Mouse (Mus musculus): ENCODE measurements around the gene Lims1. TPM values are rescaled to one million over a fixed set of nuclear protein-coding genes. Genes with fewer than 3 reads are reported as not detected.

Lims1 gene
- total and polyA plus RNA-seq, 3 experiments: 40.4 to 74.7 (median 40.7) TPM

GRCm38 (mm10) chr10:58304996-58305395 is 18.3 kb upstream of the Lims1 start:
- dilution Hi-C loops (cut with MboI; ENCODE audit: extremely low pct_ligation_motif_present, extremely low pct_unique_long_range_greater_than_20kb, low sequenced_read_pairs) (no loop called here), in situ Hi-C loops (cut with MboI; ENCODE audit: low pct_ligation_motif_present, low pct_unique_long_range_greater_than_20kb, low sequenced_read_pairs) (no loop called here)
- no peak overlapping the region for H3K9ac ChIP-seq (ENCODE audit: insufficient read depth, low read depth)
- no peak overlapping the region for H3K4me3 ChIP-seq (replicated peaks in 1 of 3; ENCODE audit: low read depth in 2 of 3, low read length in 2 of 3, poor library complexity in 1 of 3)
- TF ChIP-seq MEF2A (IDR thresholded peaks at IDR 0.05; ENCODE audit: borderline replicate concordance, low read depth, low read length) (no peak), TCF12 (IDR thresholded peaks at IDR 0.05; ENCODE audit: low read depth, low read length) (no peak), KAT2A (IDR thresholded peaks at IDR 0.05; ENCODE audit: insufficient replicate concordance, low read length) (no peak), CHD1 (IDR thresholded peaks at IDR 0.05; ENCODE audit: low read depth, low read length) (no peak), GABPA (IDR thresholded peaks at IDR 0.05; ENCODE audit: insufficient replicate concordance, low read depth, low read length) (no peak), JUND (conservative IDR thresholded peaks at IDR 0.05; ENCODE audit: low read depth, low read length) (no peak), ZNF384 (IDR thresholded peaks at IDR 0.05; ENCODE audit: low read depth, low read length) (no peak), NELFE (IDR thresholded peaks at IDR 0.05; ENCODE audit: low read depth, low read length) (no peak), TBP (conservative IDR thresholded peaks at IDR 0.05; ENCODE audit: low read depth, low read length) (no peak)
- no peak overlapping the region for H3K27ac ChIP-seq (ENCODE audit: insufficient read depth, low read depth)
- H3K27me3 ChIP-seq (replicated peaks): no peaks in the 10 kb centered on the region
- H3K36me3 ChIP-seq (replicated peaks in 1 of 2; ENCODE audit: control insufficient read depth in 1 of 2, insufficient read depth in 1 of 2, low read length in 1 of 2): peaks cover 28 to 71% of the 10 kb centered on the region in 2 experiments
- no peaks in the 10 kb centered on the region for H3K79me2 ChIP-seq (replicated peaks; ENCODE audit: control insufficient read depth, extremely low read depth, insufficient read depth, poor library complexity, severe bottlenecking)
- no peaks in the 10 kb centered on the region for H3K4me1 ChIP-seq (ENCODE audit: control insufficient read depth in 1 of 2, insufficient read depth in 2 of 2)
- no peak overlapping the region for H3K4me2 ChIP-seq (ENCODE audit: insufficient read depth, low read depth, poor library complexity, severe bottlenecking)
- no peak for DNase-seq (ENCODE audit: extremely low read depth)
- no peaks in the 10 kb centered on the region for H3K9me3 ChIP-seq (replicated peaks; ENCODE audit: low read length)

GRCm38 (mm10) chr10:58306897-58307296 is 16.4 kb upstream of the Lims1 start:
- Histone ChIP-seq H3K79me2 (replicated peaks; ENCODE audit: control insufficient read depth, extremely low read depth, insufficient read depth, poor library complexity, severe bottlenecking) (no peaks in the 10 kb centered on the region), H3K9ac (ENCODE audit: insufficient read depth, low read depth) (no peak overlapping the region), H3K4me3 (replicated peaks in 1 of 3; ENCODE audit: low read depth in 2 of 3, low read length in 2 of 3, poor library complexity in 1 of 3) (no peak overlapping the region), H3K36me3 (replicated peaks in 1 of 2; ENCODE audit: control insufficient read depth in 1 of 2, insufficient read depth in 1 of 2, low read length in 1 of 2) (peaks cover 33 to 70% of the 10 kb centered on the region in 2 experiments), H3K27ac (ENCODE audit: insufficient read depth, low read depth) (no peak overlapping the region), H3K4me2 (ENCODE audit: insufficient read depth, low read depth, poor library complexity, severe bottlenecking) (no peak overlapping the region), H3K4me1 (ENCODE audit: control insufficient read depth in 1 of 2, insufficient read depth in 2 of 2) (no peaks in the 10 kb centered on the region), H3K9me3 (replicated peaks; ENCODE audit: low read length) (no peaks in the 10 kb centered on the region), H3K27me3 (replicated peaks) (no peaks in the 10 kb centered on the region)
- TF ChIP-seq MXI1 (IDR thresholded peaks at IDR 0.05; ENCODE audit: low read depth, low read length): no peak
- no peak for TF ChIP-seq NELFE (IDR thresholded peaks at IDR 0.05; ENCODE audit: low read depth, low read length)
- TF ChIP-seq ZNF384 (IDR thresholded peaks at IDR 0.05; ENCODE audit: low read depth, low read length): no peak
- no peak for TF ChIP-seq JUND (conservative IDR thresholded peaks at IDR 0.05; ENCODE audit: low read depth, low read length)
- TF ChIP-seq IRF4 (IDR thresholded peaks at IDR 0.05; ENCODE audit: low read depth, low read length): no peak
- no peak for TF ChIP-seq POLR2AphosphoS2 (IDR thresholded peaks at IDR 0.05; ENCODE audit: low read depth, low read length)
- in situ Hi-C loops (cut with MboI; ENCODE audit: low pct_ligation_motif_present, low pct_unique_long_range_greater_than_20kb, low sequenced_read_pairs) (no loop called here), dilution Hi-C loops (cut with MboI; ENCODE audit: extremely low pct_ligation_motif_present, extremely low pct_unique_long_range_greater_than_20kb, low sequenced_read_pairs) (no loop called here)
- DNase-seq (ENCODE audit: extremely low read depth): no peak

- no peak overlapping the region for H3K9ac ChIP-seq (ENCODE audit: insufficient read depth, low read depth)
- no peak for DNase-seq (ENCODE audit: extremely low read depth)
- H3K79me2 ChIP-seq (replicated peaks; ENCODE audit: control insufficient read depth, extremely low read depth, insufficient read depth, poor library complexity, severe bottlenecking): no peaks in the 10 kb centered on the region
- peaks cover 29 to 59% of the 10 kb centered on the region in 2 experiments for H3K36me3 ChIP-seq (replicated peaks in 1 of 2; ENCODE audit: control insufficient read depth in 1 of 2, insufficient read depth in 1 of 2, low read length in 1 of 2)
- H3K27ac ChIP-seq (ENCODE audit: insufficient read depth, low read depth): no peak overlapping the region
- H3K4me3 ChIP-seq (replicated peaks in 1 of 3; ENCODE audit: low read depth in 2 of 3, low read length in 2 of 3, poor library complexity in 1 of 3): no peak overlapping the region
- TF ChIP-seq E2F4 (IDR thresholded peaks at IDR 0.05; ENCODE audit: insufficient replicate concordance, low read depth, low read length) (no peak), ELF1 (IDR thresholded peaks at IDR 0.05; ENCODE audit: low read depth, low read length) (no peak), GABPA (IDR thresholded peaks at IDR 0.05; ENCODE audit: insufficient replicate concordance, low read depth, low read length) (no peak), HCFC1 (IDR thresholded peaks at IDR 0.05; ENCODE audit: low read depth, low read length) (no peak), EP300 (IDR thresholded peaks at IDR 0.05; ENCODE audit: low read length) (no peak), JUN (IDR thresholded peaks at IDR 0.05; ENCODE audit: insufficient read depth, low read depth, low read length) (no peak), SIN3A (IDR thresholded peaks at IDR 0.05; ENCODE audit: low read length) (no peak), MXI1 (IDR thresholded peaks at IDR 0.05; ENCODE audit: low read depth, low read length) (no peak), POLR2AphosphoS2 (IDR thresholded peaks at IDR 0.05; ENCODE audit: low read depth, low read length) (no peak), MEF2A (IDR thresholded peaks at IDR 0.05; ENCODE audit: borderline replicate concordance, low read depth, low read length) (no peak), NELFE (IDR thresholded peaks at IDR 0.05; ENCODE audit: low read depth, low read length) (no peak), USF1 (IDR thresholded peaks at IDR 0.05; ENCODE audit: low read depth, low read length) (no peak), MYC (IDR thresholded peaks at IDR 0.05; ENCODE audit: low read depth, low read length) (no peak), ZKSCAN1 (IDR thresholded peaks at IDR 0.05; ENCODE audit: borderline replicate concordance, low read depth, low read length) (no peak), MAFK (IDR thresholded peaks at IDR 0.05; ENCODE audit: insufficient replicate concordance, low read length) (no peak), JUND (conservative IDR thresholded peaks at IDR 0.05; ENCODE audit: low read depth, low read length) (no peak), POLR2A (IDR thresholded peaks at IDR 0.05; ENCODE audit: low read depth, low read length) (no peak), TCF12 (IDR thresholded peaks at IDR 0.05; ENCODE audit: low read depth, low read length) (no peak)
- H3K9me3 ChIP-seq (replicated peaks; ENCODE audit: low read length): peaks cover 5% of the 10 kb centered on the region
- H3K27me3 ChIP-seq (replicated peaks): no peaks in the 10 kb centered on the region
- in situ Hi-C loops (cut with MboI; ENCODE audit: low pct_ligation_motif_present, low pct_unique_long_range_greater_than_20kb, low sequenced_read_pairs): no loop called here
- no peaks in the 10 kb centered on the region for H3K4me1 ChIP-seq (ENCODE audit: control insufficient read depth in 1 of 2, insufficient read depth in 2 of 2)
- dilution Hi-C loops (cut with MboI; ENCODE audit: extremely low pct_ligation_motif_present, extremely low pct_unique_long_range_greater_than_20kb, low sequenced_read_pairs): no loop called here
- H3K4me2 ChIP-seq (ENCODE audit: insufficient read depth, low read depth, poor library complexity, severe bottlenecking): no peak overlapping the region
Measured at GRCm38 (mm10) chr10:58310791-58311190, 12.5 kb upstream of the Lims1 start.
